Mouse (Mus musculus) CD4-positive helper T cell, adult 2 months (primary cell): Measurements from ENCODE around the gene Gm20816.
"Not testable (repeated sequence)": the region's sequence is repeated elsewhere in the genome, so short reads cannot be mapped to it uniquely, and the experiment has no call there.

Experiments
- DNase-seq: peaks from one replicate; pipeline ENCODE4 v3.0.0-alpha.2; 2012; ENCODE audit warnings: low read depth, missing footprints, low spot score

The Gm20816 gene

GRCm38 (mm10) chrY:68537655-68538054 is at the start of gene Gm20816:
Gene Gm20816 (plus strand): TSS chrY:68537955.
- not testable (repeated sequence) for DNase-seq
